Mouse (Mus musculus) lung, embryonic 16.5 days (tissue): ENCODE data around the gene Pdss2. TPM values are rescaled to one million over a fixed set of nuclear protein-coding genes. Genes with fewer than 3 reads are reported as not detected.

Experiments
- ATAC-seq: fragments of 200-750 bp; cut with Nextera tagmentation; 2 replicates; pipeline ENCODE4 v1.8.0; 2017; ENCODE audit warnings: low read depth, mild to moderate bottlenecking, moderate library complexity
- H3K27ac ChIP-seq: fragments of 300-500 bp; sonication (generic); 2 replicates; pipeline ENCODE4 v1.5.1; 2014; ENCODE audit warnings: mild to moderate bottlenecking, control low read depth, low read length
- H3K27me3 ChIP-seq: fragments of 300-500 bp; sonication (generic); 2 replicates; pipeline ENCODE4 v1.6.1; 2014; ENCODE audit warnings: low read depth, low read length, mixed read lengths; ENCODE audit not compliant: control insufficient read depth, insufficient read depth
- H3K36me3 ChIP-seq: fragments of 300-500 bp; sonication (generic); 2 replicates; pipeline ENCODE4 v1.6.1; 2014; ENCODE audit warnings: low read length; ENCODE audit not compliant: control insufficient read depth, insufficient read depth
- H3K4me1 ChIP-seq: fragments of 300-500 bp; sonication (generic); replicated peaks from 2 replicates; pipeline ENCODE4 v1.6.1; 2014; ENCODE audit warnings: low read length, mixed read lengths; ENCODE audit not compliant: control insufficient read depth, insufficient read depth
- H3K4me2 ChIP-seq: fragments of 300-500 bp; sonication (generic); 2 replicates; pipeline ENCODE4 v1.6.1; 2014; ENCODE audit warnings: low read depth, low read length, control low read depth
- H3K4me3 ChIP-seq: fragments of 300-500 bp; sonication (generic); 2 replicates; pipeline ENCODE4 v1.5.1; 2014; ENCODE audit warnings: mild to moderate bottlenecking, low read length, control low read depth
- H3K9ac ChIP-seq: fragments of 300-500 bp; sonication (generic); 2 replicates; pipeline ENCODE4 v1.6.1; 2014; ENCODE audit warnings: low read length, control low read depth
- H3K9me3 ChIP-seq: fragments of 300-500 bp; sonication (generic); 2 replicates; pipeline ENCODE4 v1.6.1; 2016; ENCODE audit warnings: low read length; ENCODE audit not compliant: control insufficient read depth
- WGBS: fragments of 180-500 bp; shearing (Covaris S2); extraction: QIAGEN DNeasy Blood & Tissue Kit; methylation state at CpG from one replicate; pipeline ENCODE4 v1.1.7; 2014; 5-methylcytosine and 5-hydroxymethylcytosine counted together
- polyA plus RNA-seq: library from polyadenylated mRNA; unstranded; fragments of >200 nt; fragmentation: Nextera tagmentation; extraction: Ambion mirVana; gene quantifications from 2 replicates; pipeline ENCODE4 v1.2.1, GENCODE M21; 2015

The Pdss2 gene
- polyA plus RNA-seq, 1 experiment from 2014 or later: 10.0 TPM

- peak; percentile 53 for ATAC-seq
- 0% methylated on average over 48 of the region's 101 CpGs for WGBS
Observed at GRCm38 (mm10) chr10:43478751-43479435, 257.6 kb downstream of the Pdss2 start, which contains the start of gene Bend3. TSS of gene Bend3 (plus strand) at chr10:43478831.

GRCm38 (mm10) chr10:43479436-43480157, 258.3 kb downstream of the Pdss2 start:
- H3K9me3 ChIP-seq: no peaks in the 10 kb centered on the region
- H3K9ac ChIP-seq: peak overlapping the region; percentile 95
- peaks cover 32% of the 10 kb centered on the region for H3K4me1 ChIP-seq
- H3K4me3 ChIP-seq: peak overlapping the region; percentile 81
- peak overlapping the region; percentile 96 for H3K27ac ChIP-seq
- peak; percentile 90 for ATAC-seq
- no peaks in the 10 kb centered on the region for H3K36me3 ChIP-seq
- no peaks in the 10 kb centered on the region for H3K27me3 ChIP-seq
- WGBS: under 1% methylated on average over 73 of the region's 103 CpGs
- peak overlapping the region; percentile 93 for H3K4me2 ChIP-seq

More at GRCm38 (mm10) chr10:43478751-43479435, 257.6 kb downstream of the Pdss2 start, which contains the start of gene Bend3:
- peaks cover 30% of the 10 kb centered on the region for H3K4me1 ChIP-seq
- peak within 1 kb of the TSS; percentile 81 for H3K4me3 ChIP-seq
- no peaks in the 10 kb centered on the region for H3K27me3 ChIP-seq
- H3K9me3 ChIP-seq: no peaks in the 10 kb centered on the region
- peak within 1 kb of the TSS; percentile 93 for H3K4me2 ChIP-seq
- peak within 1 kb of the TSS; percentile 96 for H3K27ac ChIP-seq
- peak within 1 kb of the TSS; percentile 95 for H3K9ac ChIP-seq
- H3K36me3 ChIP-seq: no peaks in the 10 kb centered on the region

- Histone ChIP-seq H3K9ac (peak overlapping the region; percentile 95), H3K27me3 (no peaks in the 10 kb centered on the region), H3K9me3 (no peaks in the 10 kb centered on the region), H3K4me2 (peak overlapping the region; percentile 93), H3K36me3 (no peaks in the 10 kb centered on the region), H3K27ac (peak overlapping the region; percentile 96), H3K4me1 (peaks cover 32% of the 10 kb centered on the region), H3K4me3 (peak overlapping the region; percentile 81)
- no peak for ATAC-seq
- WGBS: 6% methylated on average over 13 of the region's 13 CpGs
Observed at GRCm38 (mm10) chr10:43480227-43480849, 259.1 kb downstream of the Pdss2 start.

- H3K36me3 ChIP-seq: no peaks in the 10 kb centered on the region
- WGBS: 42% methylated on average over 4 of the region's 4 CpGs
- H3K27me3 ChIP-seq: no peaks in the 10 kb centered on the region
- H3K27ac ChIP-seq: no peak overlapping the region
- peaks cover 32% of the 10 kb centered on the region for H3K4me1 ChIP-seq
- no peak overlapping the region for H3K4me2 ChIP-seq
- no peaks in the 10 kb centered on the region for H3K9me3 ChIP-seq
- H3K9ac ChIP-seq: no peak overlapping the region
- ATAC-seq: no peak
- H3K4me3 ChIP-seq: no peak overlapping the region
Observed at GRCm38 (mm10) chr10:43481179-43481578, 259.9 kb downstream of the Pdss2 start.

- H3K4me1 ChIP-seq: peaks cover 32% of the 10 kb centered on the region
- H3K27ac ChIP-seq: no peak overlapping the region
- H3K27me3 ChIP-seq: no peaks in the 10 kb centered on the region
- no peaks in the 10 kb centered on the region for H3K36me3 ChIP-seq
- 90% methylated on average over 5 of the region's 5 CpGs for WGBS
- no peaks in the 10 kb centered on the region for H3K9me3 ChIP-seq
- no peak overlapping the region for H3K9ac ChIP-seq
- ATAC-seq: no peak
- H3K4me3 ChIP-seq: no peak overlapping the region
- no peak overlapping the region for H3K4me2 ChIP-seq
Observed at GRCm38 (mm10) chr10:43482021-43482420, 260.7 kb downstream of the Pdss2 start.

GRCm38 (mm10) chr10:43483426-43483995, 262.2 kb downstream of the Pdss2 start:
- H3K9me3 ChIP-seq: no peaks in the 10 kb centered on the region
- peak overlapping the region; percentile 58 for H3K9ac ChIP-seq
- H3K4me1 ChIP-seq: peaks cover 26% of the 10 kb centered on the region
- H3K27ac ChIP-seq: peak overlapping the region; percentile 91
- no peaks in the 10 kb centered on the region for H3K27me3 ChIP-seq
- peak overlapping the region; percentile 43 for H3K4me2 ChIP-seq
- ATAC-seq: no peak
- no peak overlapping the region for H3K4me3 ChIP-seq
- 31% methylated on average over 9 of the region's 9 CpGs for WGBS
- H3K36me3 ChIP-seq: no peaks in the 10 kb centered on the region

GRCm38 (mm10) chr10:43485751-43486268, 264.5 kb downstream of the Pdss2 start:
- ATAC-seq: no peak
- peaks cover 34% of the 10 kb centered on the region for H3K4me1 ChIP-seq
- no peak overlapping the region for H3K27ac ChIP-seq
- H3K9ac ChIP-seq: no peak overlapping the region
- no peak overlapping the region for H3K4me3 ChIP-seq
- no peaks in the 10 kb centered on the region for H3K36me3 ChIP-seq
- H3K9me3 ChIP-seq: no peaks in the 10 kb centered on the region
- no peak overlapping the region for H3K4me2 ChIP-seq
- no peaks in the 10 kb centered on the region for H3K27me3 ChIP-seq
- WGBS: 75% methylated on average over 6 of the region's 6 CpGs

GRCm38 (mm10) chr10:43487441-43488010, 266.2 kb downstream of the Pdss2 start:
- no peaks in the 10 kb centered on the region for H3K27me3 ChIP-seq
- ATAC-seq: no peak
- peaks cover 29% of the 10 kb centered on the region for H3K4me1 ChIP-seq
- no peak overlapping the region for H3K4me2 ChIP-seq
- H3K9me3 ChIP-seq: no peaks in the 10 kb centered on the region
- H3K36me3 ChIP-seq: no peaks in the 10 kb centered on the region
- 82% methylated on average over 3 of the region's 3 CpGs for WGBS
- H3K27ac ChIP-seq: no peak overlapping the region
- H3K4me3 ChIP-seq: no peak overlapping the region
- H3K9ac ChIP-seq: no peak overlapping the region
